Mouse (Mus musculus) heart, embryonic 14.5 days (tissue): ENCODE measurements around the gene Rgp1. TPM values are rescaled to one million over a fixed set of nuclear protein-coding genes. Genes with fewer than 3 reads are reported as not detected.

Experiments
- ATAC-seq: fragments of 200-750 bp; cut with Nextera tagmentation; 2 replicates; pipeline ENCODE4 v1.8.0; 2017; ENCODE audit warnings: low read depth, moderate TSS enrichment; ENCODE audit not compliant: insufficient number of reproducible peaks, insufficient read depth, low FRiP score
- H3K27ac ChIP-seq, 2 experiments: fragments of 200-500 bp in 1 of 2; fragments of 300-500 bp in 1 of 2; sonication (generic) in 1 of 2; replicated peaks in 1 of 2; 2 replicates each; pipeline ENCODE4 v1.5.1; 2012 to 2014; ENCODE audit warnings: low read depth in 2 of 2, low read length in 2 of 2, control low read depth in 1 of 2, mild to moderate bottlenecking in 1 of 2, mixed read lengths in 1 of 2; ENCODE audit not compliant: control insufficient read depth in 1 of 2, insufficient read depth in 1 of 2
- H3K27me3 ChIP-seq: fragments of 300-500 bp; sonication (generic); 2 replicates; pipeline ENCODE4 v1.6.1; 2014; ENCODE audit warnings: mild to moderate bottlenecking, low read length, control low read depth; ENCODE audit not compliant: control insufficient read depth, insufficient read depth
- H3K36me3 ChIP-seq: fragments of 300-500 bp; sonication (generic); 2 replicates; pipeline ENCODE4 v1.6.1; 2014; ENCODE audit warnings: mild to moderate bottlenecking, control low read depth, low read length, mixed read lengths; ENCODE audit not compliant: control insufficient read depth, insufficient read depth
- H3K4me1 ChIP-seq, 2 experiments: fragments of 200-500 bp in 1 of 2; fragments of 300-500 bp in 1 of 2; sonication (generic) in 1 of 2; 2 replicates each; pipeline ENCODE4 v1.6.1; 2012 to 2014; ENCODE audit warnings: low read length in 2 of 2, control low read depth in 1 of 2, mixed read lengths in 1 of 2; ENCODE audit not compliant: control insufficient read depth in 2 of 2, insufficient read depth in 2 of 2
- H3K4me2 ChIP-seq: fragments of 300-500 bp; sonication (generic); 2 replicates; pipeline ENCODE4 v1.6.1; 2014; ENCODE audit warnings: mild to moderate bottlenecking, low read length
- H3K4me3 ChIP-seq, 2 experiments: fragments of 200-500 bp in 1 of 2; fragments of 300-500 bp in 1 of 2; sonication (generic) in 1 of 2; 2 replicates each; pipeline ENCODE4 v1.5.1; 2012 to 2014; ENCODE audit warnings: low read length in 2 of 2, mild to moderate bottlenecking in 2 of 2, control low read depth in 1 of 2, low read depth in 1 of 2, moderate library complexity in 1 of 2; ENCODE audit not compliant: control insufficient read depth in 1 of 2, insufficient read depth in 1 of 2
- H3K9ac ChIP-seq: fragments of 300-500 bp; sonication (generic); 2 replicates; pipeline ENCODE4 v1.6.1; 2014; ENCODE audit warnings: mild to moderate bottlenecking, low read length
- H3K9me3 ChIP-seq: fragments of 300-500 bp; sonication (generic); 2 replicates; pipeline ENCODE4 v1.6.1; 2016; ENCODE audit warnings: low read length, control low read depth; ENCODE audit not compliant: control insufficient read depth
- WGBS: fragments of 180-500 bp; shearing (Covaris S2); extraction: QIAGEN DNeasy Blood & Tissue Kit; methylation state at CpG from one replicate; pipeline ENCODE4 v1.1.7; 2014; 5-methylcytosine and 5-hydroxymethylcytosine counted together
- polyA plus RNA-seq: library from polyadenylated mRNA; unstranded; fragments of >200 nt; fragmentation: Nextera tagmentation; extraction: Ambion mirVana; gene quantifications from 2 replicates; pipeline ENCODE4 v1.2.1, GENCODE M21; 2014

Rgp1 gene
- polyA plus RNA-seq, 1 experiment from 2014 or later, result 18.3 TPM

- H3K4me3 ChIP-seq, result peak overlapping the region; percentile 93 to 99
- 2% methylated on average over 22 of the region's 22 CpGs for WGBS
- no peak for ATAC-seq
- no peaks in the 10 kb centered on the region for H3K9me3 ChIP-seq
- peaks cover 48% of the 10 kb centered on the region for H3K36me3 ChIP-seq
- peak overlapping the region; percentile 99 for H3K9ac ChIP-seq
- H3K27ac ChIP-seq, result peak overlapping the region; percentile 100
- H3K27me3 ChIP-seq, result no peaks in the 10 kb centered on the region
- peak overlapping the region; percentile 88 for H3K4me2 ChIP-seq
- H3K4me1 ChIP-seq, result peaks cover 30 to 46% of the 10 kb centered on the region in 2 experiments
Observed at GRCm38 (mm10) chr4:43562769-43563600, 15.5 kb upstream of the Rgp1 start.

- ATAC-seq, result no peak
- no peaks in the 10 kb centered on the region for H3K9me3 ChIP-seq
- H3K27ac ChIP-seq, result peak overlapping the region; percentile 100; a peak in 3 of 4 replicates
- WGBS, result 42% methylated on average over 4 of the region's 4 CpGs
- peak overlapping the region; percentile 88 for H3K4me2 ChIP-seq
- peak overlapping the region; percentile 93 to 99 for H3K4me3 ChIP-seq
- peaks cover 26 to 41% of the 10 kb centered on the region in 2 experiments for H3K4me1 ChIP-seq
- H3K36me3 ChIP-seq, result peaks cover 53% of the 10 kb centered on the region
- H3K27me3 ChIP-seq, result no peaks in the 10 kb centered on the region
- peak overlapping the region; percentile 99 for H3K9ac ChIP-seq
Observed at GRCm38 (mm10) chr4:43563601-43563875, 15.0 kb upstream of the Rgp1 start.

GRCm38 (mm10) chr4:43564231-43564630 lies 14.3 kb upstream of the Rgp1 start:
- peak overlapping the region; percentile 88; the same call in 1 of the 2 replicates for H3K4me2 ChIP-seq

GRCm38 (mm10) chr4:43567140-43567539 lies 11.4 kb upstream of the Rgp1 start:
- no peak for ATAC-seq
- Histone ChIP-seq H3K27me3 (no peaks in the 10 kb centered on the region), H3K4me1 (peaks cover 8 to 13% of the 10 kb centered on the region in 2 experiments), H3K9ac (no peak overlapping the region), H3K4me2 (no peak overlapping the region), H3K4me3 (no peak overlapping the region), H3K9me3 (no peaks in the 10 kb centered on the region), H3K27ac (no peak overlapping the region), H3K36me3 (peaks cover 84% of the 10 kb centered on the region)
- WGBS, result 86% methylated on average over 9 of the region's 9 CpGs

More at GRCm38 (mm10) chr4:43564231-43564630, 14.3 kb upstream of the Rgp1 start:
- no peak overlapping the region for H3K4me3 ChIP-seq
- H3K27ac ChIP-seq, result 0 out of 4 replicates have a peak overlapping the region, but pooled peaks have one; percentile 2 to 19
- H3K27me3 ChIP-seq, result no peaks in the 10 kb centered on the region
- H3K36me3 ChIP-seq, result peaks cover 59% of the 10 kb centered on the region
- ATAC-seq, result no peak
- no peaks in the 10 kb centered on the region for H3K9me3 ChIP-seq
- 15% methylated on average over 2 of the region's 2 CpGs for WGBS
- H3K9ac ChIP-seq, result no peak overlapping the region
- peaks cover 21 to 34% of the 10 kb centered on the region in 2 experiments for H3K4me1 ChIP-seq

- Histone ChIP-seq H3K9ac (no peak overlapping the region), H3K4me1 (peaks cover 2 to 9% of the 10 kb centered on the region in 2 experiments), H3K27ac (no peak overlapping the region), H3K4me2 (no peak overlapping the region), H3K27me3 (no peaks in the 10 kb centered on the region), H3K4me3 (no peak overlapping the region), H3K36me3 (peaks cover 87% of the 10 kb centered on the region), H3K9me3 (no peaks in the 10 kb centered on the region)
- no peak for ATAC-seq
- 81% methylated on average over 6 of the region's 6 CpGs for WGBS
Observed at GRCm38 (mm10) chr4:43571395-43572045, 7.0 kb upstream of the Rgp1 start.

- no peak for ATAC-seq
- H3K9me3 ChIP-seq, result no peaks in the 10 kb centered on the region
- H3K36me3 ChIP-seq, result peaks cover 69% of the 10 kb centered on the region
- H3K4me1 ChIP-seq, result peaks cover 12 to 24% of the 10 kb centered on the region in 2 experiments
- H3K4me2 ChIP-seq, result no peak overlapping the region
- H3K27me3 ChIP-seq, result no peaks in the 10 kb centered on the region
- no peak overlapping the region for H3K27ac ChIP-seq
- no peak overlapping the region for H3K9ac ChIP-seq
- H3K4me3 ChIP-seq, result no peak overlapping the region
- WGBS, result 78% methylated on average over 4 of the region's 4 CpGs
Observed at GRCm38 (mm10) chr4:43573561-43573960, 5.0 kb upstream of the Rgp1 start.

GRCm38 (mm10) chr4:43575356-43575755 lies 3.2 kb upstream of the Rgp1 start:
- H3K9me3 ChIP-seq, result no peaks in the 10 kb centered on the region
- 54% methylated on average over 2 of the region's 2 CpGs for WGBS
- no peak overlapping the region for H3K4me3 ChIP-seq
- no peak for ATAC-seq
- no peak overlapping the region for H3K9ac ChIP-seq
- H3K36me3 ChIP-seq, result peaks cover 55% of the 10 kb centered on the region
- no peak overlapping the region for H3K4me2 ChIP-seq
- H3K4me1 ChIP-seq, result peaks cover 14 to 30% of the 10 kb centered on the region in 2 experiments
- no peaks in the 10 kb centered on the region for H3K27me3 ChIP-seq
- H3K27ac ChIP-seq, result no peak overlapping the region
